Mouse (Mus musculus) kidney, postnatal 0 days (tissue): ENCODE data around the gene Lipm. TPM values are rescaled to one million over a fixed set of nuclear protein-coding genes. Genes with fewer than 3 reads are reported as not detected.

ENCODE experiments used
- ATAC-seq: fragments of 200-750 bp; cut with Nextera tagmentation; replicated peaks from 2 replicates; pipeline ENCODE4 v1.8.0; 2017; ENCODE audit warnings: low read depth, moderate number of reproducible peaks, moderate TSS enrichment, moderate library complexity; ENCODE audit not compliant: low FRiP score
- DNase-seq: peaks from one replicate; pipeline ENCODE4 v3.0.0-alpha.2; 2016; ENCODE audit warnings: low spot score
- H3K27ac ChIP-seq: fragments of 300-500 bp; sonication (generic); 2 replicates; pipeline ENCODE4 v1.5.1; 2014; ENCODE audit warnings: mild to moderate bottlenecking
- H3K27me3 ChIP-seq: fragments of 300-500 bp; sonication (generic); 2 replicates; pipeline ENCODE4 v1.6.1; 2014; ENCODE audit warnings: low read length, mixed read lengths; ENCODE audit not compliant: insufficient read depth
- H3K36me3 ChIP-seq: fragments of 300-500 bp; sonication (generic); 2 replicates; pipeline ENCODE4 v1.6.1; 2014; ENCODE audit warnings: low read length, mixed read lengths; ENCODE audit not compliant: insufficient read depth
- H3K4me1 ChIP-seq: fragments of 300-500 bp; sonication (generic); replicated peaks from 2 replicates; pipeline ENCODE4 v1.6.1; 2014; ENCODE audit warnings: antibody characterized with exemption, low read length, mixed read lengths; ENCODE audit not compliant: insufficient read depth
- H3K4me2 ChIP-seq: fragments of 300-500 bp; sonication (generic); 2 replicates; pipeline ENCODE4 v1.6.1; 2014; ENCODE audit warnings: mild to moderate bottlenecking, low read length, moderate library complexity, mixed read lengths
- H3K4me3 ChIP-seq: fragments of 300-500 bp; sonication (generic); replicated peaks from 2 replicates; pipeline ENCODE4 v1.5.1; 2014; ENCODE audit warnings: low read depth, low read length
- H3K9ac ChIP-seq: fragments of 300-500 bp; sonication (generic); 2 replicates; pipeline ENCODE4 v1.6.1; 2014; ENCODE audit warnings: low read depth, low read length
- H3K9me3 ChIP-seq: fragments of 300-500 bp; sonication (generic); replicated peaks from 2 replicates; pipeline ENCODE4 v1.6.1; 2016; ENCODE audit warnings: low read length, inconsistent platforms, mixed read lengths
- CTCF ChIP-seq: IDR thresholded peaks from 2 replicates; pipeline ENCODE4 v1.5.1; 2016; ENCODE audit warnings: antibody characterized with exemption, low read depth, mild to moderate bottlenecking, moderate library complexity
- WGBS: fragments of 180-500 bp; shearing (Covaris S2); extraction: QIAGEN DNeasy Blood & Tissue Kit; methylation state at CpG from one replicate; pipeline ENCODE4 v1.1.7; 2014; 5-methylcytosine and 5-hydroxymethylcytosine counted together
- microRNA-seq: library from miRNA; unstranded; fragments of <30 nt; microRNA quantifications from one replicate; pipeline ENCODE4, GENCODE M21; 2016
- polyA plus RNA-seq: library from polyadenylated mRNA; unstranded; fragments of >200 nt; fragmentation: Nextera tagmentation; extraction: Ambion mirVana; gene quantifications from 2 replicates; pipeline ENCODE4 v1.2.1, GENCODE M21; 2015

Lipm gene
- polyA plus RNA-seq, 1 experiment from 2014 or later: not detected

- no peak for TF ChIP-seq CTCF
- Histone ChIP-seq H3K4me3 (no peak overlapping the region), H3K9me3 (no peaks in the 10 kb centered on the region), H3K4me2 (no peak overlapping the region), H3K27me3 (no peaks in the 10 kb centered on the region), H3K36me3 (no peaks in the 10 kb centered on the region), H3K27ac (no peak overlapping the region), H3K9ac (no peak overlapping the region), H3K4me1 (no peaks in the 10 kb centered on the region)
- no peak for DNase-seq
- WGBS: 84% methylated on average over 5 of the region's 5 CpGs
- ATAC-seq: no peak
These were observed 62.0 kb downstream of the Lipm start for GRCm38 (mm10) chr19:34162693-34163092.

- H3K36me3 ChIP-seq: no peaks in the 10 kb centered on the region
- H3K27me3 ChIP-seq: no peaks in the 10 kb centered on the region
- H3K4me1 ChIP-seq: no peaks in the 10 kb centered on the region
- no peaks in the 10 kb centered on the region for H3K9me3 ChIP-seq
- no peak for ATAC-seq
- no peak for DNase-seq
- 61% methylated on average over 5 of the region's 5 CpGs for WGBS
- H3K4me2 ChIP-seq: no peak within 1 kb of the TSS
- H3K27ac ChIP-seq: no peak within 1 kb of the TSS
- no peak within 1 kb of the TSS for H3K9ac ChIP-seq
- no peak within 1 kb of the TSS for H3K4me3 ChIP-seq
- TF ChIP-seq CTCF: no peak
These were observed 65.2 kb downstream of the Lipm start, which contains the start of gene Ankrd22 for GRCm38 (mm10) chr19:34165891-34166290. Gene Ankrd22 (minus strand): TSS chr19:34166053.

- H3K36me3 ChIP-seq: no peaks in the 10 kb centered on the region
- H3K4me1 ChIP-seq: no peaks in the 10 kb centered on the region
- H3K9ac ChIP-seq: no peak overlapping the region
- H3K9me3 ChIP-seq: no peaks in the 10 kb centered on the region
- H3K27ac ChIP-seq: no peak overlapping the region
- no peak overlapping the region for H3K4me2 ChIP-seq
- WGBS: 68% methylated on average over 4 of the region's 4 CpGs
- ATAC-seq: no peak
- H3K27me3 ChIP-seq: no peaks in the 10 kb centered on the region
- TF ChIP-seq CTCF: no peak
- H3K4me3 ChIP-seq: no peak overlapping the region
- no peak for DNase-seq
These were observed 65.7 kb downstream of the Lipm start for GRCm38 (mm10) chr19:34166386-34166785.

GRCm38 (mm10) chr19:34167896-34168661 is 67.3 kb downstream of the Lipm start:
- ATAC-seq: no peak
- no peaks in the 10 kb centered on the region for H3K36me3 ChIP-seq
- WGBS: 41% methylated on average over 7 of the region's 7 CpGs
- no peak overlapping the region for H3K4me2 ChIP-seq
- H3K27ac ChIP-seq: no peak overlapping the region
- TF ChIP-seq CTCF: no peak
- no peak overlapping the region for H3K4me3 ChIP-seq
- H3K4me1 ChIP-seq: no peaks in the 10 kb centered on the region
- no peaks in the 10 kb centered on the region for H3K27me3 ChIP-seq
- H3K9me3 ChIP-seq: no peaks in the 10 kb centered on the region
- H3K9ac ChIP-seq: no peak overlapping the region
- DNase-seq: peak; percentile 32

GRCm38 (mm10) chr19:34169121-34169520 is 68.4 kb downstream of the Lipm start:
- TF ChIP-seq CTCF: no peak
- Histone ChIP-seq H3K27ac (no peak overlapping the region), H3K4me1 (no peaks in the 10 kb centered on the region), H3K36me3 (no peaks in the 10 kb centered on the region), H3K4me3 (no peak overlapping the region), H3K9ac (no peak overlapping the region), H3K4me2 (no peak overlapping the region), H3K9me3 (no peaks in the 10 kb centered on the region), H3K27me3 (no peaks in the 10 kb centered on the region)
- ATAC-seq: no peak
- DNase-seq: no peak

- no peaks in the 10 kb centered on the region for H3K36me3 ChIP-seq
- H3K4me1 ChIP-seq: no peaks in the 10 kb centered on the region
- ATAC-seq (no peak), DNase-seq (no peak)
- no peak overlapping the region for H3K9ac ChIP-seq
- no peaks in the 10 kb centered on the region for H3K9me3 ChIP-seq
- H3K4me3 ChIP-seq: no peak overlapping the region
- no peak overlapping the region for H3K4me2 ChIP-seq
- WGBS: 64% methylated on average over 3 of the region's 3 CpGs
- TF ChIP-seq CTCF: no peak
- H3K27ac ChIP-seq: no peak overlapping the region
- no peaks in the 10 kb centered on the region for H3K27me3 ChIP-seq
These were observed 70.4 kb downstream of the Lipm start for GRCm38 (mm10) chr19:34171167-34171566.

Small RNA genes lying within 50 kb of the gene (microRNA-seq; reads per million reads assigned to microRNA genes)
- not detected for gene Gm23334

Other genes with a start within 250 kb of the Lipm start
- 0.26 and 0.47 TPM in 2 replicates for gene Lipf, start 139.7 kb upstream of the Lipm start, polyA plus RNA-seq
- gene Lipk, start 92.6 kb upstream of the Lipm start, polyA plus RNA-seq: not detected in 2 replicates
- gene Lipn, start 33.6 kb upstream of the Lipm start, polyA plus RNA-seq: not detected in 2 replicates
- 0.05 and 0.14 TPM in 2 replicates for gene Ankrd22, start 65.1 kb downstream of the Lipm start, polyA plus RNA-seq
- 4.9 and 6.7 TPM in 2 replicates for gene Stambpl1, start 91.3 kb downstream of the Lipm start, polyA plus RNA-seq
- 450 and 526 TPM in 2 replicates for gene Acta2, start 154.7 kb downstream of the Lipm start, polyA plus RNA-seq
- 7.6 and 8.4 TPM in 2 replicates for gene Fas, start 189.7 kb downstream of the Lipm start, polyA plus RNA-seq